Mouse (Mus musculus) inflammation-experienced regulatory T-cells, adult 6 months (primary cell): Measurements from ENCODE around the gene Asb16. TPM values are rescaled to one million over a fixed set of nuclear protein-coding genes. Genes with fewer than 3 reads are reported as not detected.

Experiments used
- ATAC-seq: one replicate; pipeline ENCODE4 v1.8.0; 2017
- polyA plus RNA-seq, 3 experiments: library from polyadenylated mRNA; unstranded; fragments of 100-300 nt; shearing (Covaris generic); gene quantifications; one replicate each; pipeline ENCODE4 v1.2.1; 2017

Gene Asb16
- polyA plus RNA-seq, 3 experiments from 2014 or later, result not detected

DNA sequence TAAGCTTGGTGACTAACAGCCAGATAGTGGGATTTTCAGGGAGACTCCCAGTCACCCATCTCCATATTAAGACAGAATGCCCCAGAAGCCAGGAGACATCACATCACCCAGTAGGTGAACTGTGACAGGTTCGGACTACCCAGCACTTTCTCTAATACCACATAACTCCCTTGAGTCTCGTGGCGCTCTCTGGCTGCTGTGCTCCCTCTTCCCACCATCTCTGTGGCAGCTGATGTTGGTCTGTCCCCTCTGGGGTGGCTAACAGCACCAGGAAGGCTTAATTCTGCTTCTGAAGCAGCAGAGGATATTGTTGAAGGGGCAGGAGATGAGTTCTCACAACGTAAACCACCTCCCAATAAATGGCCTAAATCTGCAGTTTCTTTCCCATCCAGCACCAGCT lies 43.4 kb downstream of the Asb16 start:
- ATAC-seq, result no peak

DNA sequence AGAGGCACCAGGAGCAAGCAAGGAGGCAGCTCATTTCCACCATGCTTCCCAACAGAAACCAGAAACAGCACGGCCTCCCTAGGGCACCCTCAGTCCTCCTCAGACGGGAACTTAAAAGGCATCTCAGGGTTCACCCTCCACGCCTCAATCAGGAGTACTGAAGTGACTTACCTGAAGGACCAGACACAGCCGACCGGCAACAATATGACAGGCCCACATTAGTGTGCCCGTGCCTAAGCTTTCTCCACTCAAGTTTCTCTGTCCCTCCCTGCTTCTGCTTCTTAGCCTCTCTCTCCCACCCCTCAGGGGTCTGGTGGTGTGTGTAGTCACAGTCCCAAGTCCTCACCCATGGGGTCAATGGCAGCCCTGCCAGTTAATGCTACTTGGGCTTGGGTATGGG lies 44.0 kb downstream of the Asb16 start:
- no peak for ATAC-seq

DNA sequence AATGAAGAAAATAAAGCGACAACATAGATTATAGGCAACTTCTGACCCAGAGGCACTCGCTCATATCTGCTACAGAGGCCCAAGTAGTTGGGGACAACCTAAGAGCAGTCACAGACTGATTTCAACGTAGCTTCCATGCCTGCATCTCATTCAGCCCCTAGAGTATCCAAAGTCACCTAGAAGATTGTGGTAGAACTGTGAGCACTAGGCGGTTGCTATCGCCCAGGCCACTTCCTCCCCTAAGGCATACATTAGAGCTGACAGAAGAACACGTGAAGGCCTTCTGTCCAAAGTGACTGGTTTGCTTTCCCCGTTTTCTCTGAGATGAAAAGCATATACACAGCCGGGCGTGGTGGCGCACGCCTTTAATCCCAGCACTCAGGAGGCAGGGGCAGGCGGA lies 45.8 kb downstream of the Asb16 start:
- ATAC-seq, result no peak

DNA sequence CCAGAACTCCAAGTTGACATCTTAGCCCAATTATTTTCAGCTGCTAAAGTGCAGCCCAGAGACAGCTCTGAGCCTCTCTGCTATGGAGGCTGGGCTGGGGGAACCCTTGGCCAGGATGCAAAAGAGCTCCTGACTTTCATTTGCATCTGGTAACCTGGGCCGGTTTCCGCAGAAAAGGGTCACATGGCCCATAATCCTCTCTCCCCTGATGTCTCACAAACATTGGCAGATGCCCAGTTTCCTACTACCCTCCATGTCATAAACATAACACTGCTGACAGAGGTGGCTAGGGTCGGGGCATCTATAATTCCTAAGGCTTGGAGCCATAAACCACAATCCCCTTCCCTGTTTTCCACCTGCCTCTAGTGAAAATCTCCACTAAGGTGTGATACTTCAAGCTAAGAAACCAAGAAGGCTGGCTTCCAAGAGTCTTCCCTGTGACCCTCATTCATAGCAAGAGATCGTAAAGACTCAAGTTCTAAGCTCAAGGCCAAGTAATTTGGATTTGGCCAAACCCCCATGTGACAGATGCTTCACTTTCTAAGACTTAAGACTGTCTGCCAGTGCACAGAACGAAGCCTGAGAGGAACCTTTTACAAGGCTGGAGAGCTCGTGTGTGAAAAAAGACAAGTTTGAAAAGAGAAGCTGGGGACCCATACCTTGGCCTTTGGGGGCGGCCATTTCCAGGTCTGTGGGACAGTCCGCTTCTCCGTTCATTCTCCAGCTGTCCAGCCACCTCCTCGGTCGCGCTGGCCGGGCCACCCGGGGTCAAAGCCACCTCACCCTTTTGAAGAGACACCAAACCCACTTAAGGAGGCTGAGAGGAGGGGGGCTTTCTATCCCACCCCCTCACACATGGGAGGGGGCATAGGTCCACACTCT lies 47.4 kb downstream of the Asb16 start:
- ATAC-seq, result no peak

DNA sequence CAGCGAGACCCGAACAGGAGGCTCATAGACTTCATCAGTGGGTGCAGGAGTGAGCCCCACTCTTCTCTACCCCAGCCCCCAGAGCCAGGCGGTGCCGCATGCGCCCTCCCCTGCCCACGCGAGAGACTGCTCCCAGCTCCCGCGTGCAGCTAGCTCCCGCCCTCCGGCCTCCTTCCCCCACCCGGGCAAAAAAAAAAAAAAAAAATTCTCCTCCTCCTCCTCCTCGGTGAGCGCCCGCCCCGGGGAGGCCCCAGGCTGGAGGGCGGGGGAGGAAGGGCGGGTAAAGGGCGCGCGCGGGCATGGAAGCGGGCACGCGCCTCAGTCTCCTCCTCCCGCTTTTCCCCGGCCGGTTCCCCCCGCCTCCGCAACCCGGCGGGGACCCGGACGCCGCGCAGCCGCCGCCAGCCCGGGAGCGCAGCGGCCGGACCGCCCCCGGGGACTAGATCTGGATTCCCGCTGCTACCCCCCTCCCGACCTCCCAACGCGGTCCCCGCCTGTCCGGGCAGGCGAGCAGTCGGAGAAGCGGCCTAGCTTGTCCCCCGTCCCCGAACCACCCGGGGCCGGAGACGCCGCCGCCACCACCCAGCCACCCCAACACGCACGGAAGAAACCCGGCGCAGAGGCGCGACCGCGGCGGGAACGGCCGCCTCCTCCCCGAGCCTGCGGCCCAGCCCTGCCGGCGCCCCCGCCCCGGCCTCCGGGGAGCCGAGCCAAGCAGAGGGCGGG lies 48.2 kb downstream of the Asb16 start:
- ATAC-seq, result peak; percentile 45

DNA sequence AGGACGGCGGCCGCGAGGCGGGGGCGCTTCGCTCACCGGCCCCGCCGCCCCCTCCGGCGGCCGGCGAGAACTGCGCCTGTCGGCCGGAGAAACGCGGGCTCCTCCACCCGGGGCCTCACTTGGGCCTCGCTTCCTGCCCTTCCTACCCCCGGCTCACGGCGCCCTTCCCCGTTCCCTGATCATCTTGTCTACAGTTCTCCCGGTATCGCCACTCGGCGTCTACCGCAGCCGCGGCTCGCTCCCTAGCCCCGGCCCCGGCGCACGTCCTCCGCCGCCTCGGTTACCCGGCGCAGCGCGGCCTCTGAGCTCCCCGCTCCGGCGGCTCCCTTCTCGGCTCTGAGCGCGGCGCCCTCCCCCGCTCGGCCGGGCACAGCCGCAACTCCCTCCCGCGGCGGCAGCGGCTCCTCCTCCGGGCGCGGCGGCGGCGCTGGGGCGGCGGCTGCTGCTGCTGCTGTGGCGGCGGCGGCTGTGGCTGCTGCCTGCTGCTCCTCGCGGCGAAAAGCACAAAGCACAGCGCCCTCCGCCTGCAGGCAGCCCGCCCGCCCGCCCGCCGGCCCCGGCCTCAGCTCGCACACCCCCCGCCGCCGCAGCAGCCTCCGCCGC lies 48.9 kb downstream of the Asb16 start:
- ATAC-seq, result peak; percentile 12

DNA sequence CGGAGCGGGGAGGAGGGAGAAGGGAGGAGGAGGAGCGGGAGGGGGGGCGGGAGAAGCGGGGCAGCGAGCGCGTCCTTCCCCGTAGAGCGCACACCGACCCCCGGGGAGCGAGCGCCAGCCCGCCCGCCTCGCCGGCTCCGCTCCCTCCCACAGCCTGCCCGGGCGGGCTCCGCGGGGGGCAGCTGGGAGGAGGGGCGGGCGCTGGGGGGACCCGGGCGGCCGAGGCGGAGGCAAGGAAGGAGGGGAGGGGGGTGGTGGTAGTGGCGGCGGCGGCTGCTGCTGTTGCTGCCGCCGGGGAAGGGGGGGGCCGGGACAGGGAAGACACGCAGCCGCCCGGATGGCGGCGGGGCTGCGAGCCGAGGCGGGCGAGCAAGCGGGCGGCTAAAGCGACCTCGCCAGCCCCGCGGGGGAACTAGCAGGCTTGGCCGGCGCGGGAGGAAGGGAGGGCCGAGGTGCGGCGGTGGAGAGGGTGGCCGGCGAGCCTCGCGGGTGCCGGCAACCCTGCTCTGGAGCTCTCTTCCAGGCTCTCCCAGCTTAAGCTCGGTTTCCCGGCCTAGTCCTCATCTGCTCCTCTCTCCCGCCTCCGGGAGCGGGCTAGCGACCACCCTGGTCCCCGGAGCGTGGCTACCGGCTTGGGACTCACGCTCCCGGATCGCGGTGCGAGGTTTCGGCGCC lies 49.5 kb downstream of the Asb16 start:
- peak; percentile 19 for ATAC-seq

DNA sequence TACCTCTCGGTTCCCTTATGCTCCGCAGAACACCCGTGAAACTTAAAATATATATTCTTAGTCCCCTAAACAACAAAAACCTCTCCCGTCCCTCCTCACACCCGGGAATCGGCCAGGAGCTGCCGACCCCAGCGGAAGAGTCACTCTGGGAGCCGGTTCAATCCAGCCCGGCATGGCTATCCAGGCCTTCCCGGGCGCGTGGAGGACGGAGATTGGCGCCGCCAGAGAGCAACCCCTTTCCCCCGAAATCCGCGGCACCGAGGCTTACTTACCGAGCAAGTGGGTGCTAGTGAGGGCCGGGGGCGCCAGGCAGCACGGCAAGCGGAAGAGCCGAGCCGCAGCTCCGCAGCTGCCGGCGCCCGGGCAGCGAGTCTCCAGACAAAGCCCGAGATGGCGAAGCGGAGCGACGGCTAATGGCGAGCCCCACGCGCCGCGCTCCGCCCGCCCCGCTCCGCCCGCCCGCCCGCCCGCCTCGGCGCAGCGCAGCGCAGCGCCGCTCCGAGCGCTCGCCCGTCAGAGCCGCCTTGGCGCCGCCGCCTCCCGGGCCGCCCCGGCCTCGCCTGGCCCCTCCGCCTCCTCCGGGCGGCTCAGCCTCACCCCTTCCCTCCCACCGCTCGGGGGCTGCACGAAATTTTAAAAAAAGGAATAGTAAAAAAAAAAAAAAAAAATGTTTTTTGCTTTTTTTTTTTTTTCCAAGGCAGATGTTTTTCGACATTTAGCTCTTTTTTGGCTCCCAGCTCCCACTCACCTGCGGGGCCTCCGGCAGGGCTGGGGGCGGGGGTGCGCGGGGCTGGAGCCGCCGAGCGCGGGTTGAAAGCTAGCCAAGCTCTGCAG lies 50.2 kb downstream of the Asb16 start:
- no peak for ATAC-seq

DNA sequence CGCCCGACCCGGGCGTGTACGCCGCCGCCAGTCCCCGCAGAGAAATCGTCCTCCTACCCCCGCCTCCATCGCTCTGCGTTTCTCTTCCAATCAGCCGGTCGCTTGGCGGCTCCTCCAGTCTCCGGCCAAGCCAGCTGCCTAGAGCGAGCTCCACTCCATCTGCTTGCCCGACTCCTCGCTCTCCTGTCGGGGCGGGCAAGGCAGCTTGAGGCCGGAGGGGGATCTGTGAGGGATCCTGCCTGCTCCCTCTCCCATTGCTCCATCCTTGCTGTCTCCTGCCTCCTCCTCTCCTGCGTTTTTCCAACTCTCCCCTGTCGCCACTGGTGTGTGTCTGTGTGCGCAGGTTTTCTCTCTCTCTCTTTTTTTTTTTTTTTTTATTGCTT lies 50.9 kb downstream of the Asb16 start, which contains the start of gene Ubtf:
TSS of gene Ubtf (minus strand) at position 333 of the 383 bp plus-strand sequence.
- ATAC-seq, result peak; percentile 22

DNA sequence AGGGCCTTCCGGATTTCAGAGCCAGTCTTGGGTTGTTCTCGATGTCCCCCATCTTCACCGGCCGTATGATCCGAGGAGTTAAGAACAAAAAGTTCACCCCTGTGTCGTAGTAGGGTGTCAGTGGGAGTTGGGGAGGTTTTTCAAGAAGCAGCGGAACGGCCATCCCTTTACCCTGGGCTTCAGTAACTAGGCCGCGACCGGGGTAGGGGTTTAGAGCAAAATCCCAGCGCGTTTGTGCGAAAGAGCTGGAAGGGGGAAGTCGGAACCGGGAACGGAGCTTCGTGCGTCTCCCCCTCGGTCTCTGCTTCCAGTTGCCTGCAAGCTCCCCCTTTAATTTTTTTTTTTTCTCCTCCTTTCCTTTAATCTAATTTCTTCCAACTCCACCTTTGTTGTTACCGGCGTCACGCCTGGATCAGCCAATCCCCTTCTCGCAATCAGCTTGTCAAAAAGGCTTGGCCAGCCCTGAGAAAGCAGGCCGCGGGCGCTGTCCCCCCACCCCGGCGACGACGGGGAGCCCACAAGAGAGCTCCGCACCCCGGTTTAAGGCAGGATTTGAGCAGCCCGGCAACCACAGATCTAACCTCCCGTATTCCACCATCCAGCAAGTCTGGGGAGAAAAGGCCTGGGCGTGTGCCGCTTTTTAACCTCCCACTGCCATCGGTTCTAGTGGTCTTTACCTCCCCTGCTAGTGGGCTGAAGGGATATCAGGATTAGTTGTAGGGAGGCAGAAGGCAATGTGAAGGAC lies 51.6 kb downstream of the Asb16 start:
- peak; percentile 45 for ATAC-seq

DNA sequence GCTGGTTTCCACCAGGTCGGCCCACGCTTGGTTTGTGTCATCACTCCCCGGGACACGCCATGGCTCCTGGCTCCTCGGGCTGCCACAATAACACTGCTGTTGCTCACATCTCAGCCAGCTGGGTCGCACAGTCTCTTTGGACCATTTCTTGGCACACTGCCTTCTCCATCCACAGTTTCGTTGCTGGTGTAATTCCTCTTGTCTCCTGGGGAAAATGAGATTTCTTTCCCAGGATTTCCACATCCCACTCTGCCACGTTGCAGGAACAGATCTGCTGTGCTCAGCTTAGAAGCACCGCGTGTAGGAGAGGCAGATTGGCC lies 52.1 kb downstream of the Asb16 start:
- ATAC-seq, result no peak

DNA sequence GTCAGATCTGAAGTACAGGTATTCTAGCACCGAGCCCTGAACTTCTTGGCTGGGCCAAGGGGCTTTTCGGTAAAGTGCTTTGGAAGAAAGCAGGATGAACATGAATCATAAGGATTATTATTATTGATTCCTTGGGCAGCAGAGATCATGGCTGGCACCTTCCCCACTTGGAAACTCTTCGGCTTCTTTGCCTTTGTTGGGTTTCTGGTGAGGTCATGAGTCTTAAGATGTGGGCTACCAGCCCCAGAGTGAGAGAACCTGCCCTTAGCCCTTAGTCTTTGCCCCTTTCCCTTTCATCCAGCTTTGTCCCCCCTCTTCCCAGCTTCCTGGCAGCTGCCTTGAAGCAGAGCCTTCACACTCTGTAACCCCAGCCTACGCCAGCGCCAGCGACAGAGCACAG lies 53.4 kb downstream of the Asb16 start:
- ATAC-seq, result no peak

DNA sequence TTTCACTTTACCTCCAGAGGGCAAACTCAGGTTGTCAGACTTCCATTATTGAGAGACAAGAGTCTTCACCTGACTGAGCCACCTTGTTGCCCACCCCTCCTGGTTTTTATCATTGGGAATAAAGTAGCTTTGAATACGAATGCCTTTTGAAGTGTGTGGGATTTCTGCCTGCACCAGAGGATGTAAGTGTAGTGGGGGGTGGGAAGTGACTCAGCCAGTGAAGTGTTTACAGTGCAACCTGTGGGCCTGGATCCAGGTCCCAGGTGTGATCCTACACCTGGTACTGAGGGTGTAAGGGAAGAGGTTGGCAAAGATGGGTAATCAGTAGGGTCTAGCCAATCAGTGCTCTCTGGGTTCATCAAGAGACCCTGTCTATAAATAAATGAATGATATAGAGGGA lies 55.0 kb downstream of the Asb16 start:
- no peak for ATAC-seq

DNA sequence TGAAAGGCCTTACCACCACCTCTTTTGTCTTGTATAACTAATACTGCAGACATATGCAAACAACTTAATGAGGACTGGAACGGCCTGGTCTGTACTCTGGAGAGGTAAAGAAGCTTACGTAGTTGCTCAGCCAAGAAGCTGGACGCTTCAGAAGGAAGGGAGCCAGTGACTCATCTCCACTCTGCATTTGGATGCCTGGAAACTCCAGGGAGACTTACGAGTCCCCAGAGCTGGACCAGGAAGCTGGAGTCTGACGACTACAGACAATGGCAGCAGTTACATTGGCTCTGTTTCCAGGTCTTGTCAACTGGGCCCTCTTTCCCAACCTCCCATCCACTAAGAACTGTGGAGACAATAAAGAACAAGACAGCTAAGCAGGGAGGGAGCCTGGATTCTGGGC lies 58.7 kb downstream of the Asb16 start:
- ATAC-seq, result no peak

DNA sequence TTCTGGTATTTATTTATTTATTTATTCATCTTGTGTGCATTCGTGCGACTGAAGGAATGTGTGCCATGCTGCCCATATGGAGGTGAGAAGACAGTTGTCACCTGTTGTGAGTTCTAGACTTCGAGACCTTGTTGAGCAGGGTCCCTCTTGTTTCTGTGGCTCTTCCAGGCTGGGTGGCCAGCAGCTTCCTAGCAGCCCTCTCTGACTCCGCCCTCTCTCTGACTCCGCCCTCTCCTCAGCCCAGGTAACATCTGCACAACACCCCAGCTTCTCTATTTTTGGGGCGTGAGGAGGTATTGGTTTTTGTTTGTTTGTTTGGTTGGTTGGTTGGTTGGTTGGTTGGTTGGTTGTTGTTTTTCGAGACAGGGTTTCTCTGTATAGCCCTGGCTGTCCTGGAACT lies 59.3 kb downstream of the Asb16 start:
- no peak for ATAC-seq

Other genes starting within 250 kb of the Asb16 start
- gene Mpp3, start 240.3 kb upstream of the Asb16 start, polyA plus RNA-seq, result under 1 TPM in 1 of 3 experiments, not detected in 2; 0.25 TPM
- gene Cd300lg, start 227.2 kb upstream of the Asb16 start, polyA plus RNA-seq, result under 1 TPM in 1 of 3 experiments, not detected in 2; 0.14 TPM
- 1 to 10 TPM; 1.8 to 6.9 (median 3.5) TPM for gene Mpp2, start 180.2 kb upstream of the Asb16 start, polyA plus RNA-seq
- not detected for gene Ppy, start 167.4 kb upstream of the Asb16 start, polyA plus RNA-seq
- not detected for gene Pyy, start 160.9 kb upstream of the Asb16 start, polyA plus RNA-seq
- under 1 TPM in 1 of 3 experiments, not detected in 2; 0.28 TPM for gene Nags, start 123.2 kb upstream of the Asb16 start, polyA plus RNA-seq
- 10 to 100 TPM; 11.9 to 15.3 (median 13.9) TPM for gene Tmem101, start 112.3 kb upstream of the Asb16 start, polyA plus RNA-seq
- 10 to 100 TPM; 58.3 to 99.6 (median 68.0) TPM for gene Lsm12, start 83.4 kb upstream of the Asb16 start, polyA plus RNA-seq
- gene G6pc3, start 79.1 kb upstream of the Asb16 start, polyA plus RNA-seq, result 10 to 100 TPM; 18.7 to 39.7 (median 37.9) TPM
- 1 to 10 TPM; 6.8 to 8.2 (median 7.7) TPM for gene Hdac5, start 38.6 kb upstream of the Asb16 start, polyA plus RNA-seq
- gene BC030867, start 19.9 kb upstream of the Asb16 start, polyA plus RNA-seq, result 1 to 10 TPM in 2 of 3 experiments, under 1 TPM in 1; 0.95 to 7.0 (median 1.5) TPM
- 10 to 100 TPM; 43.1 to 61.2 (median 51.8) TPM for gene Tmub2, start 16.2 kb downstream of the Asb16 start, polyA plus RNA-seq
- 1 to 10 TPM; 6.5 to 8.0 (median 6.9) TPM for gene Atxn7l3, start 27.9 kb downstream of the Asb16 start, polyA plus RNA-seq
- 10 to 100 TPM; 42.5 to 45.0 (median 44.6) TPM for gene Ubtf, start 51.0 kb downstream of the Asb16 start, polyA plus RNA-seq
- gene Slc4a1, start 97.5 kb downstream of the Asb16 start, polyA plus RNA-seq, result under 1 TPM in 1 of 3 experiments, not detected in 2; 0.08 TPM
- gene Rundc3a, start 124.7 kb downstream of the Asb16 start, polyA plus RNA-seq, result 1 to 10 TPM; 1.8 to 3.2 (median 2.0) TPM
- gene Slc25a39, start 139.2 kb downstream of the Asb16 start, polyA plus RNA-seq, result 10 to 100 TPM; 40.1 to 61.9 (median 53.3) TPM
- gene Grn, start 161.6 kb downstream of the Asb16 start, polyA plus RNA-seq, result 10 to 100 TPM; 21.8 to 32.1 (median 26.1) TPM
- gene Fam171a2, start 178.9 kb downstream of the Asb16 start, polyA plus RNA-seq, result not detected
- gene Itga2b, start 201.4 kb downstream of the Asb16 start, polyA plus RNA-seq, result 1 to 10 TPM in 1 of 3 experiments, under 1 TPM in 2; 0.45 to 2.0 (median 0.94) TPM